Mouse (Mus musculus) MEL (cell line): ENCODE measurements around the gene Galnt2.

ENCODE experiments used
- CTCF ChIP-seq, 3 experiments: IDR thresholded peaks in 2 of 3; conservative IDR thresholded peaks in 1 of 3; 2 replicates each; pipeline ENCODE4 v1.5.1; 2011 to 2012; ENCODE audit warnings: low read length in 3 of 3, low read depth in 2 of 3, mild to moderate bottlenecking in 2 of 3, improper control_type of control experiment in 1 of 3, inconsistent platforms in 1 of 3, mixed read lengths in 1 of 3, moderate library complexity in 1 of 3; ENCODE audit not compliant: control insufficient read depth in 1 of 3, insufficient read depth in 1 of 3, poor library complexity in 1 of 3, severe bottlenecking in 1 of 3
- EP300 ChIP-seq, 2 experiments: IDR thresholded peaks; 2 replicates each; pipeline ENCODE4 v1.6.1; 2011; ENCODE audit warnings: improper control_type of control experiment in 2 of 2, low read length in 2 of 2, low read depth in 1 of 2, mild to moderate bottlenecking in 1 of 2
- GATA1 ChIP-seq: IDR thresholded peaks from 2 replicates; pipeline ENCODE4 v1.6.1; 2011; ENCODE audit warnings: low read depth, low read length, improper control_type of control experiment
- MAFK ChIP-seq: IDR thresholded peaks from 2 replicates; pipeline ENCODE4 v1.6.1; 2011; ENCODE audit warnings: low read depth, mild to moderate bottlenecking, low read length, improper control_type of control experiment, borderline replicate concordance
- MAZ ChIP-seq: IDR thresholded peaks from 2 replicates; pipeline ENCODE4 v1.6.1; 2012; ENCODE audit warnings: low read depth, mild to moderate bottlenecking, inconsistent platforms, low read length, improper control_type of control experiment
- NELFE ChIP-seq: IDR thresholded peaks from 2 replicates; pipeline ENCODE4 v1.6.1; 2011; ENCODE audit warnings: low read depth, low read length, improper control_type of control experiment
- NRF1 ChIP-seq: IDR thresholded peaks from 2 replicates; pipeline ENCODE4 v1.6.1; 2014; ENCODE audit warnings: low read depth, mild to moderate bottlenecking, inconsistent platforms, low read length, improper control_type of control experiment, moderate library complexity; ENCODE audit not compliant: poor library complexity, insufficient read depth, severe bottlenecking
- POLR2A ChIP-seq, 2 experiments: IDR thresholded peaks; 2 replicates each; pipeline ENCODE4 v1.6.1; 2011 to 2012; ENCODE audit warnings: low read length in 2 of 2, mild to moderate bottlenecking in 2 of 2, control low read depth in 1 of 2, improper control_type of control experiment in 1 of 2, low read depth in 1 of 2, moderate library complexity in 1 of 2; ENCODE audit not compliant: control insufficient read depth in 1 of 2, insufficient read depth in 1 of 2, poor library complexity in 1 of 2
- POLR2AphosphoS2 ChIP-seq: IDR thresholded peaks from 2 replicates; pipeline ENCODE4 v1.6.1; 2011; ENCODE audit warnings: low read length, improper control_type of control experiment
- SIN3A ChIP-seq: IDR thresholded peaks from 2 replicates; pipeline ENCODE4 v1.6.1; 2012; ENCODE audit warnings: low read length, improper control_type of control experiment, inconsistent platforms
- SMC3 ChIP-seq: IDR thresholded peaks from 2 replicates; pipeline ENCODE4 v1.6.1; 2011; ENCODE audit warnings: low read depth, low read length, improper control_type of control experiment
- TCF12 ChIP-seq: IDR thresholded peaks from 2 replicates; pipeline ENCODE4 v1.6.1; 2014; ENCODE audit warnings: low read depth, mild to moderate bottlenecking, inconsistent platforms, low read length, improper control_type of control experiment, moderate library complexity
- ZKSCAN1 ChIP-seq: IDR thresholded peaks from 2 replicates; pipeline ENCODE4 v1.6.1; 2012; ENCODE audit warnings: low read depth, mild to moderate bottlenecking, inconsistent platforms, low read length, improper control_type of control experiment, moderate library complexity
- ZNF384 ChIP-seq: IDR thresholded peaks from 2 replicates; pipeline ENCODE4 v1.6.1; 2012; ENCODE audit warnings: low read depth, mild to moderate bottlenecking, inconsistent platforms, low read length, improper control_type of control experiment

- TF ChIP-seq MAZ (no peak), SIN3A (no peak), CTCF (IDR thresholded peaks at IDR 0.05 in 2 of 3, conservative IDR thresholded peaks at IDR 0.05 in 1 of 3; ENCODE audit: control insufficient read depth in 1 of 3, insufficient read depth in 1 of 3, low read depth in 2 of 3, low read length in 3 of 3, poor library complexity in 1 of 3, severe bottlenecking in 1 of 3) (no peak), GATA1 (no peak), NRF1 (no peak), TCF12 (no peak), EP300 (IDR thresholded peaks at IDR 0.05; ENCODE audit: low read depth in 1 of 2, low read length in 2 of 2) (no peak), POLR2A (IDR thresholded peaks at IDR 0.05; ENCODE audit: control insufficient read depth in 1 of 2, insufficient read depth in 1 of 2, low read depth in 1 of 2, low read length in 2 of 2, poor library complexity in 1 of 2) (no peak), MAFK (no peak), SMC3 (no peak), ZKSCAN1 (no peak), NELFE (no peak), POLR2AphosphoS2 (no peak), ZNF384 (no peak)
These were observed 33.5 kb downstream of the Galnt2 start for GRCm38 (mm10) chr8:124264671-124265070.
